Mouse (Mus musculus): ENCODE results near the gene Mtap.

Gene Mtap

DNA sequence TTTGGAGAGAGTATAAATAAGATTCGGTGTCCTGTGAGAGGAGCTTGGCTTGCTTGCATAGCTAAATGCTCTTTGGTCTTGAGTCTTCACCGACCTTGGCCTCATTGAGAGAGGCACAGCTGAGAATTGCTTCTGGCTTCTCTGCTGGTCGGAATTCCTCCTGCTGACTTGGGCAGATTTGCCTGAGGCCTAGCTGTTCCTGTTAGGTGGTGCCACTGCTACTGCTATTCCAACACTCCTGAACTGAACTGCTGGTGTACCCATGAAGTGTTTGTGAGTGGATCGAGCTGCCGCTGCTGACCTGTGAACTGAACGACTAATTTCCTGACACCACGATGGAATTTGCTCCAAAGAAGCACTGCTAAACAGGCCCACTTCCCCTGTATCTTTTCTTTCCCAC, 73.4 kb downstream of the Mtap start:
- no peak for DNase-seq (ENCODE audit: low read depth, low spot score)

DNA sequence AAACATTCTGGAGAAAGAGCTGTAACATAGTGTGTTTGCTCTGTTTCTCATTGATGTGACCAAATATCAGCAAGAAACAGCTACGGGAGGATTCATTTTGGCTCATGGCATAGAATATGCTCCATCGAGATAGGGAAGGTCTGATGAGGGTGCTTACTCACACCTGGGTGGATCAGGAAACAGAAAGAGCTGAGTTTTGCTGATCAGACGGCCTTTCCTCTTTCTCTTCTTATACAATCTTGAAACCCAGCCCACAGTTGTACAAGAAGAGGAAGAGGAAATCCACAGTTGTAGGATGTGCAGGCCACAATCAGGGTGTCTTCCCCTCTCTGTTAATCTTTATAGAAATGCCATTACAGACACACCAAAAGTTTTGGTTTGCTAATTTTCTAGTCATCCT, 75.3 kb downstream of the Mtap start:
- no peak for DNase-seq (ENCODE audit: low read depth, low spot score)
